Mouse (Mus musculus): ENCODE data around the gene Mrpl1. TPM values are rescaled to one million over a fixed set of nuclear protein-coding genes. Genes with fewer than 3 reads are reported as not detected.
A peak's percentile ranks its signal among the peaks of the same experiment; 100 is the strongest.

Gene Mrpl1
- polyA plus RNA-seq, 1 experiment, result 14.4 TPM

DNA sequence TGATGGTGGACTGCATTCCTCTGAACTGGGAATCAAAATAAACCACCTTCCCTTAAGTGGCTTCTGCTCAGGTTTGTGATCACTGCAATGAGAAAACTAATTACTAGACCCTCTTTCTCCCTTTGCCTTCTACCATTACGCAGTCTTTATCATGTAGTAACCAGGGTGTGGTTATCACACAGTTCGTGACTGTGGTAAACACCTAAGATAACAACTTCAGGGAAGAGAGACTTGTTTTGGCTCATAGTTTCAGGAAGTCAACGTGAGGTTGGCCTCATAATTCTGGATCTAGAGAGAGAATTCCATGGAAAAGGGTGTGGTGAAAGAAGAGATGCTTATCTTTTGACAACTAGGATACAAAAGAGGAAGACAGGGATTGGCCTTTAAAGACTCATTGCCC, 9.0 kb upstream of the Mrpl1 start:
- H3K27ac ChIP-seq (ENCODE audit: insufficient read depth, low read length), result no peak overlapping the region
- H3K4me1 ChIP-seq (ENCODE audit: control insufficient read depth, insufficient read depth, low read length), result no peaks in the 10 kb centered on the region
- H3K4me3 ChIP-seq (ENCODE audit: insufficient read depth, low read length), result no peak overlapping the region
- TF ChIP-seq POLR2A (IDR thresholded peaks at IDR 0.05; ENCODE audit: low read depth, low read length), result no peak
- TF ChIP-seq CTCF (IDR thresholded peaks at IDR 0.05; ENCODE audit: borderline replicate concordance, insufficient read depth, low read length), result no peak

DNA sequence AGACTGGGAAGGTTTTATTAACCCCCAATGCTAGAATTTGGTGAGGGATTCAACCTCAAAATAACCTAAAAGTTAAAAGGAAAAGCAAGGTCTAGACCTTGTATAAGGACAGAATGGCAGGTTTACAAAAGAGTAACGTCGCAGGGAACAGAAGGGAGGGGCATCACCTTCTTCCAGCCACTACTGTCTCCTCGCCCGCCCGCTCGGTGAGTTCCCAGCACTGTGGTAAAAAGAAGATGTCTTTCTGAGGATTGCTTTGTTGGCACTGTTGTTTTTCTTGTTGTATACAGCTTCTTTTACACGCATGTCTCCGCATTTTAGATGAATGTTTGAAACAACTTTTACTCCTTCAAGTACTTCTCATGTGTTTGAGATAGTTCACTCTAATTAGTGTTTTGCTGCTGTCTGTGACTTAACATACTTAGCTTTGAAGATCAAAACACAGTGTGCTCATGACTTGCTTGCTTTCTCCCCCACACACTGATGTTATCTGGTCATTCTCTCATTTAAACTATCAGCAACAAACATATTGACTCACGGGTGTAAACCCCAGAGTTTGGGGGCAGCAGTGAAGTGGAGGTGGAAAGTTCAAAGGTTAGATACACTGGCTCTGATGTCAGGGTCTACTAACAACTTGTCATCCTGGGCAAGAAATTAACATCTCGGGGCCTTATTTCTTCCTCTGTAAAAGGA, 7.7 kb upstream of the Mrpl1 start:
- TF ChIP-seq POLR2A (IDR thresholded peaks at IDR 0.05; ENCODE audit: low read depth, low read length), result no peak
- no peak for TF ChIP-seq CTCF (IDR thresholded peaks at IDR 0.05; ENCODE audit: borderline replicate concordance, insufficient read depth, low read length)
- no peak overlapping the region for H3K27ac ChIP-seq (ENCODE audit: insufficient read depth, low read length)

DNA sequence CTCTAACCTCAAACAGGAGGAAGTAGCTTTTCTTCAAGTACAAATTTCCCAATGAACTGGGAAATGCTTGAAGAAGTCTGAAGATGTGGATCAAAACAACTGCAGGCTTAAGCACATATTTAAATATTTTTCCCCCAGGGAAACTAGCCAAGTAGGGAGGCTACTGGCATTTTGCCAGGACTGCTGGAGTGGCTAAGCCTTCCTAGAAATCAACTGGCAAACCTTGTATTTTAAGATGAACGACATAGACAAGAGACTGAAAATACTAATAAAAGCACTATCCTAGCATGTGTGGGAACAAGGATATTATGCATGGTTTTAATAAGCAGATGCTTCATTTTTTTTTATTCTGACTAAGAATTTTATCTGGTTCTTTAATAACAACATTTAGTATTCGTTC, 2.4 kb upstream of the Mrpl1 start:
- TF ChIP-seq POLR2A (IDR thresholded peaks at IDR 0.05; ENCODE audit: low read depth, low read length), result no peak
- no peak for TF ChIP-seq CTCF (IDR thresholded peaks at IDR 0.05; ENCODE audit: borderline replicate concordance, insufficient read depth, low read length)
- no peak overlapping the region for H3K4me3 ChIP-seq (ENCODE audit: insufficient read depth, low read length)
- no peak overlapping the region for H3K27ac ChIP-seq (ENCODE audit: insufficient read depth, low read length)
- H3K4me1 ChIP-seq (ENCODE audit: control insufficient read depth, insufficient read depth, low read length), result peaks cover 4% of the 10 kb centered on the region; the same call in 1 of the 2 replicates

More for the DNA sequence above, 7.7 kb upstream of the Mrpl1 start:
- H3K4me3 ChIP-seq (ENCODE audit: insufficient read depth, low read length), result no peak overlapping the region
- no peaks in the 10 kb centered on the region for H3K4me1 ChIP-seq (ENCODE audit: control insufficient read depth, insufficient read depth, low read length)

GRCm38 (mm10) chr5:96207531-96207930, 1.8 kb upstream of the Mrpl1 start:
- H3K4me3 ChIP-seq (ENCODE audit: insufficient read depth, low read length), result no peak overlapping the region
- TF ChIP-seq CTCF (IDR thresholded peaks at IDR 0.05; ENCODE audit: borderline replicate concordance, insufficient read depth, low read length), result no peak
- no peak for TF ChIP-seq POLR2A (IDR thresholded peaks at IDR 0.05; ENCODE audit: low read depth, low read length)
- no peak overlapping the region for H3K27ac ChIP-seq (ENCODE audit: insufficient read depth, low read length)
- H3K4me1 ChIP-seq (ENCODE audit: control insufficient read depth, insufficient read depth, low read length), result peaks cover 4% of the 10 kb centered on the region; the same call in 1 of the 2 replicates

DNA sequence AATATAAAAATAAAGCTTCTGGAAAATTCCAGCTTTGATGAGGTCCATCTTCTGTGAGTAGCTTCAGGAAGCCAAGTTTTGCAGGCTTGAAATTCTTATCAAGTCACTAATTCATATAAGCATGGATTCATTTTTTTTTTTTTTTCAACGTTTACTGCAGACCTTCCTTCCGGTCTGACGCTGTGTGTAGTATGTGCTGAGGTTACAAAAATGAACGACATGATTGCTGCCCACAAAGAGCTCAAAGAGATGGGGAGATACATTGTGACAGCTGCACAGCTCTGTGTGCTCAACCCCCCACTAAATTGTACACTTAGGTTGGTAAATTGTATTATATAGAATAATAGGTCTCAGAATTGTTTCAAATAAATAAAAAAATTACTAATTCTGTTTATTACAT, 750 bp upstream of the Mrpl1 start:
- Histone ChIP-seq H3K4me1 (ENCODE audit: control insufficient read depth, insufficient read depth, low read length) (peaks cover 4% of the 10 kb centered on the region; the same call in 1 of the 2 replicates), H3K27ac (ENCODE audit: insufficient read depth, low read length) (no peak overlapping the region)

DNA sequence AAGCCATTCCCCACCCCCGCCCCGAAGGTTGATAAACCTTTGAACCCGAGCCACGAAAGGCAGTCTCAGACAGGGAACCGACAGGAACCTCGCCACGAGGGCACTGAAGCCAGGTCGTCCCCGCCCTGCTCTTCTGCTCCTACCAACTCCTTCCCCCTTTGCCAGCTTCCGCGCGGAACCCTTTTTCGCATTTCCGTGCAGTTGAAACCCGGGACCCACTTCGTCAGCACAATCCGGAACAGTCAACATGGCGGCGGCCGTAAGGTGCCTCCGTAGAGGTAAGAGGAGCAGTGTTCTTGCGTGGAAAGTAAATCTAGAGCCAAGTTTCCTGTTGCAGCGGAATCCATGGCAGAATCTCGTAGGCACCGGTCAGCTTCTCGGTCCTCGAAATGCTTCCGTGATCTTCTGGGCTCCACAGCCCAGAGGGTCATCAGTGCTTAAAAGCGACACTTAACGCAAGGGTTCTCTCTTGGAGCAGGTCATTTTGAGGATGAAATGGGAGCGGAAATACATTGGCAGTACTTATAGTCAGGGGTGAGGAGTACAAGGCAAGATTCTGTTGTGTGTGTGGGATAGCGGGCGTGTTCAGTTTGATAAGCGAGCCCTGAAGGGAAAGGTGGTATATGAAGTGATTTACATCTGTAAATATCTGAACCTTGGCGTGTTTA, 757 bp downstream of the Mrpl1 start:
- Histone ChIP-seq H3K4me1 (ENCODE audit: control insufficient read depth, insufficient read depth, low read length) (peaks cover 4% of the 10 kb centered on the region; the same call in 1 of the 2 replicates), H3K4me3 (ENCODE audit: insufficient read depth, low read length) (peak overlapping the region; percentile 95), H3K27ac (ENCODE audit: insufficient read depth, low read length) (peak overlapping the region; percentile 65)
- TF ChIP-seq CTCF (IDR thresholded peaks at IDR 0.05; ENCODE audit: borderline replicate concordance, insufficient read depth, low read length) (no peak), POLR2A (IDR thresholded peaks at IDR 0.05; ENCODE audit: low read depth, low read length) (peak; percentile 88)

More for the DNA sequence above, 750 bp upstream of the Mrpl1 start:
- no peak overlapping the region for H3K4me3 ChIP-seq (ENCODE audit: insufficient read depth, low read length)
- TF ChIP-seq CTCF (IDR thresholded peaks at IDR 0.05; ENCODE audit: borderline replicate concordance, insufficient read depth, low read length), result no peak
- no peak for TF ChIP-seq POLR2A (IDR thresholded peaks at IDR 0.05; ENCODE audit: low read depth, low read length)

DNA sequence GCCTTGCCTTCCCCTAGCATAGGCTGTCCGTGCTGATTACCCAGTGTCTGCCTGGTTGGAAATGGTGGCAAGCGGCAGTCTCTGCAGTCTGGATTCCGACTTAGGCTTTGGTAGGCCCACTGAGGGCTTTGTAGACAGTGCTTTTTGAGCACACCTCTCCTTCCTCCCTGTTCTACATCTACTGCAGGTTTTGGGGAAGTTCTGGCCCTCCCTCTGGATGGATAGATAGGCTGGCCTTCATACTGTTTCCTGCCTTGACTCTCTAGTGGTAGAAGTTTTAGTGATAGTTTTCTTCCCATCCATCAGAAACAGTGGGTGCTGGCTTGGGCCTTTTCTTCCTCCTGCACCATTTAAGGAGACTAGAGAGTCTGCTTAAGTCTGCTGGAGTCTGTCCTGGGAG, 9.4 kb downstream of the Mrpl1 start:
- TF ChIP-seq POLR2A (IDR thresholded peaks at IDR 0.05; ENCODE audit: low read depth, low read length) (no peak), CTCF (IDR thresholded peaks at IDR 0.05; ENCODE audit: borderline replicate concordance, insufficient read depth, low read length) (no peak)
- no peak overlapping the region for H3K27ac ChIP-seq (ENCODE audit: insufficient read depth, low read length)
- H3K4me3 ChIP-seq (ENCODE audit: insufficient read depth, low read length), result no peak overlapping the region
- peaks cover 12% of the 10 kb centered on the region for H3K4me1 ChIP-seq (ENCODE audit: control insufficient read depth, insufficient read depth, low read length)

DNA sequence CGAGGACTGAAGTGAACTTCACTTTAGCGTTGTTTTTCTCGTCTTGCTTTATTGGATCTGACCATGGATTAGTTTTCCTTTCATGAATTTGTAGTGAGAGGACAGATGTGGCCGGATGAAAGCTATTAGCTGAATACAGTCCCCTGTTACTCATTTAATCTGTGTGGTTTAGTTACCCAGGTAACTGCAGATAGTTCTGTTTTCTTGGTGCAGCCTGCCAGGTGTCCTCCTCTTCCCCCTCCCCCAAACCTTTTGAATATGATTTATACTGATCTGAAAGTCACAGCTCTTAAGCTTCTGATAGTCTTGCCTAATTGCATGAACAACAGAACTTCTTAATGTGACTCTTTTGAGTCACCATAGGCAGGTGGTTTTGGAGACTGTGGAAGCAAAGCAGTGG, 10.2 kb downstream of the Mrpl1 start:
- H3K4me3 ChIP-seq (ENCODE audit: insufficient read depth, low read length), result no peak overlapping the region
- no peak overlapping the region for H3K27ac ChIP-seq (ENCODE audit: insufficient read depth, low read length)
- no peak for TF ChIP-seq POLR2A (IDR thresholded peaks at IDR 0.05; ENCODE audit: low read depth, low read length)
- TF ChIP-seq CTCF (IDR thresholded peaks at IDR 0.05; ENCODE audit: borderline replicate concordance, insufficient read depth, low read length), result no peak
- H3K4me1 ChIP-seq (ENCODE audit: control insufficient read depth, insufficient read depth, low read length), result peaks cover 12% of the 10 kb centered on the region

- H3K4me1 ChIP-seq (ENCODE audit: control insufficient read depth, insufficient read depth, low read length), result peaks cover 12% of the 10 kb centered on the region
- TF ChIP-seq CTCF (IDR thresholded peaks at IDR 0.05; ENCODE audit: borderline replicate concordance, insufficient read depth, low read length) (no peak), POLR2A (IDR thresholded peaks at IDR 0.05; ENCODE audit: low read depth, low read length) (no peak)
- no peak overlapping the region for H3K4me3 ChIP-seq (ENCODE audit: insufficient read depth, low read length)
- H3K27ac ChIP-seq (ENCODE audit: insufficient read depth, low read length), result peak overlapping the region; percentile 29; the same call in 1 of the 2 replicates
Measured at GRCm38 (mm10) chr5:96221298-96221697, 12.0 kb downstream of the Mrpl1 start.
